ENCODE assay signal across 20 mouse cellular contexts in genomic region chr6:26708880-26709279, GRCm38 (mm10).
DNase-seq lines count a peak whose midpoint lies in the region; ATAC-seq and TF ChIP-seq lines count a peak whose summit lies in the region.
"Had no signal": no experiment of that assay in that cellular context is flagged by ENCODE, and none has a peak within 500 bp of the region (broad histone marks: within the 10 kb centered on the region; RNA-seq: fewer than 3 reads in every experiment).

No protein-coding gene starts in this region.

- H3K27ac ChIP-seq in forebrain, postnatal 0 days (ENCODE audit: low read depth, low read length), result no peak overlapping the region
- H3K27ac ChIP-seq in forebrain, embryonic 16.5 days (ENCODE audit: low read length), result no peak overlapping the region
- H3K27ac ChIP-seq in limb, embryonic 14.5 days (replicated peaks; ENCODE audit: low read depth, low read length), result no peak overlapping the region
- no peak overlapping the region for H3K27ac ChIP-seq in limb, embryonic 10.5 days
- H3K27ac ChIP-seq in intestine, embryonic 16.5 days (ENCODE audit: low read length), result no peak overlapping the region
- H3K27ac ChIP-seq: embryonic facial prominence, embryonic 15.5 days; heart, embryonic 13.5 days had no signal

- no peak overlapping the region for H3K4me2 ChIP-seq in forebrain, postnatal 0 days (ENCODE audit: low read depth)
- no peak overlapping the region for H3K4me2 ChIP-seq in forebrain, embryonic 16.5 days (ENCODE audit: low read length)
- H3K4me2 ChIP-seq in limb, embryonic 14.5 days (replicated peaks; ENCODE audit: low read depth, low read length, severe bottlenecking), result no peak overlapping the region
- H3K4me2 ChIP-seq in intestine, embryonic 16.5 days (ENCODE audit: low read depth, low read length), result no peak overlapping the region
- H3K4me2 ChIP-seq: embryonic facial prominence, embryonic 15.5 days; heart, embryonic 13.5 days had no signal

- H3K9ac ChIP-seq in forebrain, postnatal 0 days, result no peak overlapping the region
- H3K9ac ChIP-seq in forebrain, embryonic 16.5 days (replicated peaks; ENCODE audit: low read depth, low read length), result no peak overlapping the region
- no peak overlapping the region for H3K9ac ChIP-seq in limb, embryonic 14.5 days (ENCODE audit: low read depth, low read length, severe bottlenecking)
- no peak overlapping the region for H3K9ac ChIP-seq in intestine, embryonic 16.5 days (ENCODE audit: low read depth, low read length)
- H3K9ac ChIP-seq: embryonic facial prominence, embryonic 15.5 days; heart, embryonic 13.5 days had no signal

- H3K9me3 ChIP-seq in forebrain, postnatal 0 days (ENCODE audit: low read length), result no peaks in the 10 kb centered on the region
- H3K9me3 ChIP-seq in forebrain, embryonic 16.5 days (ENCODE audit: control insufficient read depth, low read length), result no peaks in the 10 kb centered on the region
- no peaks in the 10 kb centered on the region for H3K9me3 ChIP-seq in limb, embryonic 14.5 days (ENCODE audit: control insufficient read depth, low read length)
- no peaks in the 10 kb centered on the region for H3K9me3 ChIP-seq in limb, embryonic 10.5 days (replicated peaks)
- H3K9me3 ChIP-seq in intestine, embryonic 16.5 days (ENCODE audit: control insufficient read depth, low read length), result no peaks in the 10 kb centered on the region
- H3K9me3 ChIP-seq: embryonic facial prominence, embryonic 15.5 days; heart, embryonic 13.5 days had no signal

- DNase-seq in forebrain, postnatal 0 days, result peak; percentile 2
- peak; percentile 16 for DNase-seq in limb, embryonic 14.5 days (ENCODE audit: low spot score)
- DNase-seq in limb, embryonic 10.5 days (ENCODE audit: low spot score), result no peak
- peak; percentile 19 for DNase-seq in brain, adult 2 months (ENCODE audit: low read depth, low spot score)
- DNase-seq in gastrocnemius, adult 18-20 months (ENCODE audit: low spot score), result no peak
- DNase-seq in left cerebral cortex, adult 18-20 months (ENCODE audit: low spot score in 2 of 2), result no peak
- DNase-seq: adrenal gland, adult 2 months; adrenal gland, postnatal 25 days; cerebellum, adult 11 months; cerebellum, adult 9-10 months; gastrocnemius, postnatal 36 days; heart, adult 11 months; heart, postnatal 36 days; kidney, adult 18-20 months had no signal

- no peak for TF ChIP-seq CTCF in forebrain, postnatal 0 days (IDR thresholded peaks at IDR 0.05; ENCODE audit: low read depth)

- no peaks in the 10 kb centered on the region for H3K36me3 ChIP-seq in forebrain, postnatal 0 days (ENCODE audit: insufficient read depth)
- H3K36me3 ChIP-seq in forebrain, embryonic 16.5 days (ENCODE audit: control insufficient read depth, insufficient read depth), result no peaks in the 10 kb centered on the region
- H3K36me3 ChIP-seq in limb, embryonic 14.5 days (ENCODE audit: control insufficient read depth, insufficient read depth, low read length), result no peaks in the 10 kb centered on the region
- no peaks in the 10 kb centered on the region for H3K36me3 ChIP-seq in limb, embryonic 10.5 days
- H3K36me3 ChIP-seq in intestine, embryonic 16.5 days (ENCODE audit: control insufficient read depth, insufficient read depth, low read length), result no peaks in the 10 kb centered on the region
- H3K36me3 ChIP-seq: embryonic facial prominence, embryonic 15.5 days; heart, embryonic 13.5 days had no signal

- TF ChIP-seq POLR2A in limb, embryonic 14.5 days (IDR thresholded peaks at IDR 0.05; ENCODE audit: borderline replicate concordance, extremely low read depth, insufficient read depth, insufficient read length), result no peak

- H3K27me3 ChIP-seq in forebrain, postnatal 0 days (ENCODE audit: insufficient read depth, low read length), result no peaks in the 10 kb centered on the region
- no peaks in the 10 kb centered on the region for H3K27me3 ChIP-seq in forebrain, embryonic 16.5 days (replicated peaks; ENCODE audit: control insufficient read depth, insufficient read depth, low read length)
- no peaks in the 10 kb centered on the region for H3K27me3 ChIP-seq in limb, embryonic 14.5 days (ENCODE audit: control insufficient read depth, insufficient read depth, low read length)
- H3K27me3 ChIP-seq in limb, embryonic 10.5 days (ENCODE audit: low read depth, poor library complexity, severe bottlenecking), result no peaks in the 10 kb centered on the region
- no peaks in the 10 kb centered on the region for H3K27me3 ChIP-seq in intestine, embryonic 16.5 days (replicated peaks; ENCODE audit: control insufficient read depth, insufficient read depth, low read length)
- H3K27me3 ChIP-seq: CH12.LX; embryonic facial prominence, embryonic 15.5 days; heart, embryonic 13.5 days had no signal

- ATAC-seq in forebrain, postnatal 0 days, result no peak
- no peak for ATAC-seq in forebrain, embryonic 16.5 days
- ATAC-seq in limb, embryonic 14.5 days (ENCODE audit: low FRiP score, low read depth), result no peak
- ATAC-seq in intestine, embryonic 16.5 days, result peak; percentile 31; the same call in 1 of the 2 replicates

- H3K4me1 ChIP-seq in forebrain, postnatal 0 days (ENCODE audit: insufficient read depth), result no peaks in the 10 kb centered on the region
- no peaks in the 10 kb centered on the region for H3K4me1 ChIP-seq in forebrain, embryonic 16.5 days (replicated peaks; ENCODE audit: control insufficient read depth, insufficient read depth, low read length)
- no peaks in the 10 kb centered on the region for H3K4me1 ChIP-seq in limb, embryonic 14.5 days (ENCODE audit: control insufficient read depth, insufficient read depth, low read length)
- no peaks in the 10 kb centered on the region for H3K4me1 ChIP-seq in limb, embryonic 10.5 days
- H3K4me1 ChIP-seq in intestine, embryonic 16.5 days (ENCODE audit: control insufficient read depth, insufficient read depth, low read length), result no peaks in the 10 kb centered on the region
- H3K4me1 ChIP-seq: embryonic facial prominence, embryonic 15.5 days; heart, embryonic 13.5 days had no signal

- H3K4me3 ChIP-seq in forebrain, postnatal 0 days (ENCODE audit: low read depth, low read length), result no peak overlapping the region
- H3K4me3 ChIP-seq in forebrain, embryonic 16.5 days (replicated peaks; ENCODE audit: low read length), result no peak overlapping the region
- H3K4me3 ChIP-seq in limb, embryonic 14.5 days (replicated peaks; ENCODE audit: low read length), result no peak overlapping the region
- H3K4me3 ChIP-seq in limb, embryonic 10.5 days, result no peak overlapping the region
- H3K4me3 ChIP-seq in intestine, embryonic 16.5 days (ENCODE audit: low read length), result no peak overlapping the region
- H3K4me3 ChIP-seq: embryonic facial prominence, embryonic 15.5 days; erythroblast, embryonic 14.5 days; heart, embryonic 13.5 days had no signal

- WGBS in forebrain, postnatal 0 days, result 49% methylated on average over 4 of the region's 4 CpGs
- WGBS in forebrain, embryonic 16.5 days, result 60% methylated on average over 4 of the region's 4 CpGs
- WGBS in limb, embryonic 14.5 days, result 53% methylated on average over 4 of the region's 4 CpGs
- WGBS in limb, embryonic 10.5 days, result 88% methylated on average over 4 of the region's 4 CpGs
- WGBS in intestine, embryonic 16.5 days, result 47% methylated on average over 4 of the region's 4 CpGs

Comparison
In these comparisons a context has a peak if more than half of its experiments do, and no peak if none do; other contexts are left out.
1. DNase-seq: peak in forebrain, postnatal 0 days (single experiment), limb, embryonic 14.5 days (single experiment) and brain, adult 2 months (single experiment); none in limb, embryonic 10.5 days (single experiment), gastrocnemius, adult 18-20 months (single experiment) and left cerebral cortex, adult 18-20 months (0 of 2).